Mouse (Mus musculus): ENCODE measurements around the gene Pofut1.
"Not testable (repeated sequence)": the region's sequence is repeated elsewhere in the genome, so short reads cannot be mapped to it uniquely, and the experiment has no call there.

Pofut1 gene

GRCm38 (mm10) chr2:153239021-153239859 lies 2.1 kb upstream of the Pofut1 start:
- no peak for DNase-seq (ENCODE audit: low spot score in 2 of 2)

GRCm38 (mm10) chr2:153239860-153240480 lies 1.4 kb upstream of the Pofut1 start:
- no peak for DNase-seq (ENCODE audit: low spot score in 2 of 2)

GRCm38 (mm10) chr2:153240701-153241235 lies 565 bp upstream of the Pofut1 start:
- DNase-seq (ENCODE audit: low spot score in 2 of 2): no peak

- DNase-seq (ENCODE audit: low spot score in 2 of 2): no peak
These were observed 823 bp downstream of the Pofut1 start for GRCm38 (mm10) chr2:153242156-153242555.

GRCm38 (mm10) chr2:153249751-153250150 lies 8.4 kb downstream of the Pofut1 start:
- DNase-seq (ENCODE audit: low spot score in 2 of 2): no peak

GRCm38 (mm10) chr2:153256604-153257003 lies 15.3 kb downstream of the Pofut1 start:
- DNase-seq (ENCODE audit: low spot score in 2 of 2): no peak

GRCm38 (mm10) chr2:153259030-153259863 lies 17.9 kb downstream of the Pofut1 start:
- no peak for DNase-seq (ENCODE audit: low spot score in 2 of 2)

- DNase-seq (ENCODE audit: low spot score in 2 of 2): no peak
These were observed 18.7 kb downstream of the Pofut1 start for GRCm38 (mm10) chr2:153259864-153260674.

GRCm38 (mm10) chr2:153263053-153263452 lies 21.7 kb downstream of the Pofut1 start:
- DNase-seq (ENCODE audit: low spot score in 2 of 2): no peak

GRCm38 (mm10) chr2:153267331-153267730 lies 26.0 kb downstream of the Pofut1 start:
- no peak for DNase-seq (ENCODE audit: low spot score in 2 of 2)

- not testable (repeated sequence) for DNase-seq (ENCODE audit: low spot score in 2 of 2)
These were observed 29.0 kb downstream of the Pofut1 start for GRCm38 (mm10) chr2:153270231-153270915.

- DNase-seq (ENCODE audit: low spot score in 2 of 2): not testable (repeated sequence)
These were observed 33.0 kb downstream of the Pofut1 start for GRCm38 (mm10) chr2:153274200-153274918.

- DNase-seq (ENCODE audit: low spot score in 2 of 2): no peak
These were observed 33.5 kb downstream of the Pofut1 start for GRCm38 (mm10) chr2:153274919-153275247.

GRCm38 (mm10) chr2:153275577-153275976 lies 34.2 kb downstream of the Pofut1 start:
- not testable (repeated sequence) for DNase-seq (ENCODE audit: low spot score in 2 of 2)

- no peak for DNase-seq (ENCODE audit: low spot score in 2 of 2)
These were observed 35.1 kb downstream of the Pofut1 start for GRCm38 (mm10) chr2:153276440-153276839.

- DNase-seq (ENCODE audit: low spot score in 2 of 2): not testable (repeated sequence)
These were observed 35.5 kb downstream of the Pofut1 start for GRCm38 (mm10) chr2:153276846-153277245.

GRCm38 (mm10) chr2:153278357-153278756 lies 37.0 kb downstream of the Pofut1 start:
- DNase-seq (ENCODE audit: low spot score in 2 of 2): no peak

- DNase-seq (ENCODE audit: low spot score in 2 of 2): no peak
These were observed 42.6 kb downstream of the Pofut1 start for GRCm38 (mm10) chr2:153283919-153284318.

- DNase-seq (ENCODE audit: low spot score in 2 of 2): no peak
These were observed 45.2 kb downstream of the Pofut1 start for GRCm38 (mm10) chr2:153286524-153286923.

GRCm38 (mm10) chr2:153287835-153288234 lies 46.5 kb downstream of the Pofut1 start:
- peak in 1 of 2 experiments; percentile 40 for DNase-seq (ENCODE audit: low spot score in 2 of 2)
